Mouse (Mus musculus) megakaryocyte, embryonic 14.5 days (primary cell): Measurements from ENCODE around the gene Vinac1.

Source experiments
- FLI1 ChIP-seq: IDR thresholded peaks from 2 replicates; pipeline ENCODE4 v1.6.1; 2012; ENCODE audit warnings: low read length, inconsistent platforms, mixed read lengths
- GATA1 ChIP-seq: IDR thresholded peaks from 3 replicates; pipeline ENCODE4 v1.6.1; 2012; ENCODE audit warnings: mixed read lengths, low read length, inconsistent platforms, borderline replicate concordance

GRCm38 (mm10) chr2:129056597-129056996 lies 8.6 kb upstream of the Vinac1 start:
- no peak for TF ChIP-seq GATA1
- no peak for TF ChIP-seq FLI1
